Mouse (Mus musculus) thymus, postnatal 4 days (tissue): ENCODE measurements around the gene Ptov1.

Source experiments
- DNase-seq: peaks from one replicate; pipeline ENCODE4 v3.0.0; 2021

Gene Ptov1

GRCm38 (mm10) chr7:44869697-44870528, at the start of gene Ptov1:
Ptov1 (minus strand) TSS chr7:44869788.
- DNase-seq = peak; percentile 88

GRCm38 (mm10) chr7:44919127-44919526, 49.5 kb upstream of the Ptov1 start:
- DNase-seq = no peak

GRCm38 (mm10) chr7:44918219-44918618, 48.6 kb upstream of the Ptov1 start:
- no peak for DNase-seq

GRCm38 (mm10) chr7:44916881-44917280, 47.3 kb upstream of the Ptov1 start:
- DNase-seq = no peak

- DNase-seq = no peak
Measured at GRCm38 (mm10) chr7:44916191-44916590, 46.6 kb upstream of the Ptov1 start.

GRCm38 (mm10) chr7:44915314-44915713, 45.7 kb upstream of the Ptov1 start:
- no peak for DNase-seq

- no peak for DNase-seq
Measured at GRCm38 (mm10) chr7:44914396-44914795, 44.8 kb upstream of the Ptov1 start.

- peak; percentile 42 for DNase-seq
Measured at GRCm38 (mm10) chr7:44908706-44909476, 39.3 kb upstream of the Ptov1 start.

GRCm38 (mm10) chr7:44905430-44905829, 35.8 kb upstream of the Ptov1 start:
- DNase-seq = no peak

- peak; percentile 79 for DNase-seq
Measured at GRCm38 (mm10) chr7:44901230-44901722, 31.7 kb upstream of the Ptov1 start.

- DNase-seq = no peak
Measured at GRCm38 (mm10) chr7:44900632-44901031, 31.0 kb upstream of the Ptov1 start.

GRCm38 (mm10) chr7:44898607-44899006, 29.0 kb upstream of the Ptov1 start:
- peak; percentile 61 for DNase-seq

GRCm38 (mm10) chr7:44896499-44896898, 26.9 kb upstream of the Ptov1 start:
- DNase-seq = no peak

- peak; percentile 86 for DNase-seq
Measured at GRCm38 (mm10) chr7:44895593-44896434, 26.2 kb upstream of the Ptov1 start, which contains the start of gene Fuz. Fuz (plus strand) TSS chr7:44896079.

- DNase-seq = no peak
Measured at GRCm38 (mm10) chr7:44895206-44895592, 25.6 kb upstream of the Ptov1 start.

GRCm38 (mm10) chr7:44894175-44894574, 24.6 kb upstream of the Ptov1 start:
- DNase-seq = no peak

GRCm38 (mm10) chr7:44893197-44893596, 23.6 kb upstream of the Ptov1 start:
- DNase-seq = no peak

GRCm38 (mm10) chr7:44892276-44892921, 22.8 kb upstream of the Ptov1 start, which contains the start of gene Med25:
Med25 (minus strand) TSS chr7:44892712.
- DNase-seq = peak; percentile 91

- no peak for DNase-seq
Measured at GRCm38 (mm10) chr7:44891611-44892010, 22.0 kb upstream of the Ptov1 start.

GRCm38 (mm10) chr7:44890737-44891136, 21.1 kb upstream of the Ptov1 start:
- no peak for DNase-seq

GRCm38 (mm10) chr7:44890180-44890579, 20.6 kb upstream of the Ptov1 start:
- no peak for DNase-seq
